Mouse (Mus musculus) adrenal gland, adult 2 months (tissue): ENCODE data around the gene Hist1h2ag. TPM values are rescaled to one million over a fixed set of nuclear protein-coding genes. Genes with fewer than 3 reads are reported as not detected.

ENCODE experiments used
- DNase-seq: peaks from one replicate; pipeline ENCODE4 v3.0.0; 2021
- polyA plus RNA-seq: library from polyadenylated mRNA; depleted of rRNA; stranded (reverse); fragments of >200 nt; gene quantifications from 2 replicates; pipeline ENCODE4 v1.2.3, GENCODE M21; 2012
- total RNA-seq, 2 experiments: library from RNA; stranded (reverse); gene quantifications; 2 replicates each; pipeline ENCODE4 v1.2.3; 2021

The Hist1h2ag gene
- total and polyA plus RNA-seq, 3 experiments = 0.45 to 18.2 (median 14.1) TPM

- DNase-seq = no peak
Observed at GRCm38 (mm10) chr13:22009642-22010041, 33.1 kb downstream of the Hist1h2ag start, which contains the start of gene Prss16. Prss16 (minus strand) TSS chr13:22009742.

- no peak for DNase-seq
Observed at GRCm38 (mm10) chr13:22008707-22009106, 34.0 kb downstream of the Hist1h2ag start.

GRCm38 (mm10) chr13:22007872-22008271, 34.9 kb downstream of the Hist1h2ag start:
- no peak for DNase-seq

- no peak for DNase-seq
Observed at GRCm38 (mm10) chr13:22007121-22007510, 35.6 kb downstream of the Hist1h2ag start.

GRCm38 (mm10) chr13:22006334-22007120, 36.2 kb downstream of the Hist1h2ag start:
- DNase-seq = peak; percentile 77

- peak; percentile 70 for DNase-seq
Observed at GRCm38 (mm10) chr13:22005605-22006333, 37.0 kb downstream of the Hist1h2ag start.

GRCm38 (mm10) chr13:22001823-22002222, 40.9 kb downstream of the Hist1h2ag start:
- DNase-seq = no peak

- no peak for DNase-seq
Observed at GRCm38 (mm10) chr13:22001346-22001745, 41.4 kb downstream of the Hist1h2ag start.

- DNase-seq = no peak
Observed at GRCm38 (mm10) chr13:21999147-21999546, 43.6 kb downstream of the Hist1h2ag start.

- DNase-seq = no peak
Observed at GRCm38 (mm10) chr13:21998412-21998811, 44.3 kb downstream of the Hist1h2ag start.

GRCm38 (mm10) chr13:21997821-21998220, 44.9 kb downstream of the Hist1h2ag start:
- no peak for DNase-seq

- no peak for DNase-seq
Observed at GRCm38 (mm10) chr13:21997201-21997820, 45.4 kb downstream of the Hist1h2ag start.

GRCm38 (mm10) chr13:21996840-21997185, 45.9 kb downstream of the Hist1h2ag start:
- DNase-seq = no peak

GRCm38 (mm10) chr13:21996101-21996839, 46.5 kb downstream of the Hist1h2ag start:
- no peak for DNase-seq

GRCm38 (mm10) chr13:21995331-21995914, 47.3 kb downstream of the Hist1h2ag start:
- DNase-seq = peak; percentile 26

- no peak for DNase-seq
Observed at GRCm38 (mm10) chr13:21994896-21995295, 47.8 kb downstream of the Hist1h2ag start.

GRCm38 (mm10) chr13:21993957-21994738, 48.6 kb downstream of the Hist1h2ag start:
- peak; percentile 48 for DNase-seq

GRCm38 (mm10) chr13:21992550-21992949, 50.2 kb downstream of the Hist1h2ag start:
- no peak for DNase-seq
